Mouse (Mus musculus): Measurements from ENCODE around the gene Duxbl1. TPM values are rescaled to one million over a fixed set of nuclear protein-coding genes. Genes with fewer than 3 reads are reported as not detected.
"Not testable (repeated sequence)": the region's sequence is repeated elsewhere in the genome, so short reads cannot be mapped to it uniquely, and the experiment has no call there.

Gene Duxbl1
- polyA plus RNA-seq (2015; fragmentation: Nextera tagmentation; extraction: Ambion mirVana) = 0.10 and 0.64 TPM in 2 replicates

GRCm38 (mm10) chr14:25978371-25979241, at the start of gene Duxbl1:
Gene Duxbl1, plus strand, starts transcription at chr14:25978577.
- H3K4me3 ChIP-seq (ENCODE audit: low read depth, low read length); H3K27ac ChIP-seq (ENCODE audit: low read depth, low read length); H3K9me3 ChIP-seq (ENCODE audit: control insufficient read depth); H3K36me3 ChIP-seq (ENCODE audit: control insufficient read depth, insufficient read depth); H3K9ac ChIP-seq (ENCODE audit: low read depth, low read length); H3K27me3 ChIP-seq (replicated peaks; ENCODE audit: control insufficient read depth, insufficient read depth, low read length); H3K4me1 ChIP-seq (replicated peaks; ENCODE audit: control insufficient read depth, insufficient read depth, low read length): not testable (repeated sequence)
- H3K4me2 ChIP-seq (replicated peaks; ENCODE audit: low read depth) = peak within 1 kb of the TSS; percentile 47
- WGBS = no CpG with 5 or more reads among the region's 25 CpGs
- peak; percentile 60 for ATAC-seq

- H3K4me2 ChIP-seq (replicated peaks; ENCODE audit: low read depth); H3K9ac ChIP-seq (ENCODE audit: low read depth, low read length); H3K4me3 ChIP-seq (ENCODE audit: low read depth, low read length); H3K9me3 ChIP-seq (ENCODE audit: control insufficient read depth); H3K27ac ChIP-seq (ENCODE audit: low read depth, low read length); H3K27me3 ChIP-seq (replicated peaks; ENCODE audit: control insufficient read depth, insufficient read depth, low read length); H3K4me1 ChIP-seq (replicated peaks; ENCODE audit: control insufficient read depth, insufficient read depth, low read length); H3K36me3 ChIP-seq (ENCODE audit: control insufficient read depth, insufficient read depth): not testable (repeated sequence)
- no CpG with 5 or more reads among the region's 5 CpGs for WGBS
- ATAC-seq = peak; percentile 90
These were observed 41.3 kb upstream of the Duxbl1 start for GRCm38 (mm10) chr14:25936867-25937630.

- H3K9me3 ChIP-seq (ENCODE audit: control insufficient read depth); H3K27ac ChIP-seq (ENCODE audit: low read depth, low read length); H3K27me3 ChIP-seq (replicated peaks; ENCODE audit: control insufficient read depth, insufficient read depth, low read length); H3K4me3 ChIP-seq (ENCODE audit: low read depth, low read length); H3K4me1 ChIP-seq (replicated peaks; ENCODE audit: control insufficient read depth, insufficient read depth, low read length); ATAC-seq; H3K36me3 ChIP-seq (ENCODE audit: control insufficient read depth, insufficient read depth); H3K4me2 ChIP-seq (replicated peaks; ENCODE audit: low read depth); H3K9ac ChIP-seq (ENCODE audit: low read depth, low read length): not testable (repeated sequence)
- no CpG with 5 or more reads among the region's 8 CpGs for WGBS
These were observed 40.4 kb upstream of the Duxbl1 start, which contains the start of gene Cphx1 for GRCm38 (mm10) chr14:25938004-25938403. Gene Cphx1, plus strand, starts transcription at chr14:25938304.

- H3K27ac ChIP-seq (ENCODE audit: low read depth, low read length); H3K27me3 ChIP-seq (replicated peaks; ENCODE audit: control insufficient read depth, insufficient read depth, low read length); H3K4me2 ChIP-seq (replicated peaks; ENCODE audit: low read depth); H3K9me3 ChIP-seq (ENCODE audit: control insufficient read depth); H3K4me1 ChIP-seq (replicated peaks; ENCODE audit: control insufficient read depth, insufficient read depth, low read length); H3K4me3 ChIP-seq (ENCODE audit: low read depth, low read length); H3K9ac ChIP-seq (ENCODE audit: low read depth, low read length); H3K36me3 ChIP-seq (ENCODE audit: control insufficient read depth, insufficient read depth): not testable (repeated sequence)
- no CpG with 5 or more reads among the region's 3 CpGs for WGBS
- ATAC-seq = peak; percentile 49
These were observed 20.5 kb upstream of the Duxbl1 start for GRCm38 (mm10) chr14:25957861-25958260.

- H3K27ac ChIP-seq (ENCODE audit: low read depth, low read length); ATAC-seq; H3K36me3 ChIP-seq (ENCODE audit: control insufficient read depth, insufficient read depth); H3K9me3 ChIP-seq (ENCODE audit: control insufficient read depth); H3K4me1 ChIP-seq (replicated peaks; ENCODE audit: control insufficient read depth, insufficient read depth, low read length); H3K4me3 ChIP-seq (ENCODE audit: low read depth, low read length); H3K9ac ChIP-seq (ENCODE audit: low read depth, low read length); H3K27me3 ChIP-seq (replicated peaks; ENCODE audit: control insufficient read depth, insufficient read depth, low read length): not testable (repeated sequence)
- H3K4me2 ChIP-seq (replicated peaks; ENCODE audit: low read depth) = peak overlapping the region; percentile 47
- 10% methylated on average over 6 of the region's 13 CpGs for WGBS
These were observed 1.0 kb downstream of the Duxbl1 start for GRCm38 (mm10) chr14:25979242-25979941.

GRCm38 (mm10) chr14:25981880-25982279, 3.5 kb downstream of the Duxbl1 start:
- 47% methylated on average over 5 of the region's 9 CpGs for WGBS
- not testable (repeated sequence) for H3K36me3 ChIP-seq (ENCODE audit: control insufficient read depth, insufficient read depth); H3K9ac ChIP-seq (ENCODE audit: low read depth, low read length); H3K4me2 ChIP-seq (replicated peaks; ENCODE audit: low read depth); H3K4me1 ChIP-seq (replicated peaks; ENCODE audit: control insufficient read depth, insufficient read depth, low read length); ATAC-seq; H3K9me3 ChIP-seq (ENCODE audit: control insufficient read depth); H3K27ac ChIP-seq (ENCODE audit: low read depth, low read length); H3K27me3 ChIP-seq (replicated peaks; ENCODE audit: control insufficient read depth, insufficient read depth, low read length); H3K4me3 ChIP-seq (ENCODE audit: low read depth, low read length)

- H3K4me3 ChIP-seq (ENCODE audit: low read depth, low read length); H3K27me3 ChIP-seq (replicated peaks; ENCODE audit: control insufficient read depth, insufficient read depth, low read length); H3K4me2 ChIP-seq (replicated peaks; ENCODE audit: low read depth); H3K9me3 ChIP-seq (ENCODE audit: control insufficient read depth); H3K27ac ChIP-seq (ENCODE audit: low read depth, low read length); H3K9ac ChIP-seq (ENCODE audit: low read depth, low read length); H3K36me3 ChIP-seq (ENCODE audit: control insufficient read depth, insufficient read depth); H3K4me1 ChIP-seq (replicated peaks; ENCODE audit: control insufficient read depth, insufficient read depth, low read length); ATAC-seq: not testable (repeated sequence)
- WGBS = no CpG with 5 or more reads among the region's 2 CpGs
These were observed 29.1 kb downstream of the Duxbl1 start for GRCm38 (mm10) chr14:26007462-26007861.

- H3K36me3 ChIP-seq (ENCODE audit: control insufficient read depth, insufficient read depth); H3K9me3 ChIP-seq (ENCODE audit: control insufficient read depth); H3K27me3 ChIP-seq (replicated peaks; ENCODE audit: control insufficient read depth, insufficient read depth, low read length); H3K9ac ChIP-seq (ENCODE audit: low read depth, low read length); H3K4me3 ChIP-seq (ENCODE audit: low read depth, low read length); H3K27ac ChIP-seq (ENCODE audit: low read depth, low read length); H3K4me2 ChIP-seq (replicated peaks; ENCODE audit: low read depth); H3K4me1 ChIP-seq (replicated peaks; ENCODE audit: control insufficient read depth, insufficient read depth, low read length): not testable (repeated sequence)
- WGBS = no CpG with 5 or more reads among the region's 7 CpGs
- 0 out of 2 replicates have a peak, but pooled peaks have one; percentile 33 for ATAC-seq
These were observed 38.0 kb downstream of the Duxbl1 start for GRCm38 (mm10) chr14:26016414-26016813.

- not testable (repeated sequence) for ATAC-seq; H3K4me3 ChIP-seq (ENCODE audit: low read depth, low read length); H3K4me2 ChIP-seq (replicated peaks; ENCODE audit: low read depth); H3K9me3 ChIP-seq (ENCODE audit: control insufficient read depth); H3K9ac ChIP-seq (ENCODE audit: low read depth, low read length); H3K4me1 ChIP-seq (replicated peaks; ENCODE audit: control insufficient read depth, insufficient read depth, low read length); H3K27ac ChIP-seq (ENCODE audit: low read depth, low read length); H3K27me3 ChIP-seq (replicated peaks; ENCODE audit: control insufficient read depth, insufficient read depth, low read length); H3K36me3 ChIP-seq (ENCODE audit: control insufficient read depth, insufficient read depth)
- no CpG with 5 or more reads among the region's 9 CpGs for WGBS
These were observed 43.2 kb downstream of the Duxbl1 start for GRCm38 (mm10) chr14:26021555-26021954.
